In genomic region chr8:18217599-18217998, GRCm38 (mm10) we compare ENCODE assay signal across 19 mouse cellular contexts.
"Had no signal": no experiment of that assay in that cellular context is flagged by ENCODE, and none has a peak within 500 bp of the region (broad histone marks: within the 10 kb centered on the region; RNA-seq: fewer than 3 reads in every experiment).

No protein-coding gene starts in this region.

- H3K4me1 ChIP-seq: kidney, embryonic 15.5 days; limb, embryonic 10.5 days; limb, embryonic 13.5 days; midbrain, embryonic 12.5 days; midbrain, embryonic 15.5 days; neural tube, embryonic 12.5 days had no signal

- H3K9me3 ChIP-seq: kidney, embryonic 15.5 days; limb, embryonic 10.5 days; limb, embryonic 13.5 days; midbrain, embryonic 12.5 days; midbrain, embryonic 15.5 days; neural tube, embryonic 12.5 days had no signal

- H3K27ac ChIP-seq: kidney, embryonic 15.5 days; left cerebral cortex, adult 2 months; limb, embryonic 10.5 days; limb, embryonic 13.5 days; liver, embryonic 14.5 days; macrophage; midbrain, embryonic 12.5 days; midbrain, embryonic 15.5 days; neural tube, embryonic 12.5 days had no signal

- H3K4me2 ChIP-seq: kidney, embryonic 15.5 days; limb, embryonic 13.5 days; lung, embryonic 14.5 days; midbrain, embryonic 12.5 days; midbrain, embryonic 15.5 days; neural tube, embryonic 12.5 days had no signal

- H3K9ac ChIP-seq: kidney, embryonic 15.5 days; limb, embryonic 13.5 days; liver, embryonic 14.5 days; liver, postnatal 0 days; lung, embryonic 14.5 days; midbrain, embryonic 12.5 days; midbrain, embryonic 15.5 days; neural tube, embryonic 12.5 days had no signal

- ATAC-seq: liver, postnatal 0 days; lung, postnatal 0 days had no signal

- DNase-seq: kidney, adult 8-10 months; kidney, postnatal 10 days; kidney, postnatal 36 days; layer of hippocampus, postnatal 36 days; liver; liver, postnatal 0 days; lung, embryonic 14.5 days; thymus, adult 18-20 months; thymus, postnatal 36 days had no signal

- H3K36me3 ChIP-seq: kidney, embryonic 15.5 days; limb, embryonic 10.5 days; limb, embryonic 13.5 days; midbrain, embryonic 12.5 days; midbrain, embryonic 15.5 days; neural tube, embryonic 12.5 days had no signal

- H3K4me3 ChIP-seq: kidney, embryonic 15.5 days; left cerebral cortex, adult 2 months; limb, embryonic 10.5 days; limb, embryonic 13.5 days; midbrain, embryonic 12.5 days; midbrain, embryonic 15.5 days; neural tube, embryonic 12.5 days had no signal

- H3K27me3 ChIP-seq: kidney, embryonic 15.5 days; limb, embryonic 13.5 days; midbrain, embryonic 12.5 days; midbrain, embryonic 15.5 days; neural tube, embryonic 12.5 days had no signal
